ENCODE assay signal across 11 mouse cellular contexts in genomic region chr13:31618919-31619655, GRCm38 (mm10). TPM values are rescaled to one million over a fixed set of nuclear protein-coding genes. Genes with fewer than 3 reads are reported as not detected.
DNase-seq lines count a peak whose midpoint lies in the region; ATAC-seq lines count a peak whose summit lies in the region.
"Had no signal": no experiment of that assay in that cellular context is flagged by ENCODE, and none has a peak within 500 bp of the region (broad histone marks: within the 10 kb centered on the region; RNA-seq: fewer than 3 reads in every experiment).

No protein-coding gene starts in this region.

- no peak overlapping the region for H3K9ac ChIP-seq in midbrain, embryonic 15.5 days
- H3K9ac ChIP-seq in stomach, embryonic 16.5 days (ENCODE audit: low read length) = peak overlapping the region; percentile 62

- peaks cover 100% of the 10 kb centered on the region for H3K27me3 ChIP-seq in heart, embryonic 10.5 days (ENCODE audit: insufficient read depth, poor library complexity, severe bottlenecking)
- peaks cover 100% of the 10 kb centered on the region for H3K27me3 ChIP-seq in midbrain, embryonic 10.5 days (ENCODE audit: low read depth, poor library complexity, severe bottlenecking)
- H3K27me3 ChIP-seq in midbrain, embryonic 15.5 days (replicated peaks) = peaks cover 87% of the 10 kb centered on the region
- peaks cover 100% of the 10 kb centered on the region for H3K27me3 ChIP-seq in limb, embryonic 10.5 days (ENCODE audit: low read depth, poor library complexity, severe bottlenecking)
- H3K27me3 ChIP-seq in stomach, embryonic 16.5 days (ENCODE audit: control insufficient read depth, insufficient read depth, low read length) = peaks cover 55% of the 10 kb centered on the region

- no peaks in the 10 kb centered on the region for H3K9me3 ChIP-seq in heart, embryonic 10.5 days
- H3K9me3 ChIP-seq in midbrain, embryonic 10.5 days (replicated peaks) = no peaks in the 10 kb centered on the region
- no peaks in the 10 kb centered on the region for H3K9me3 ChIP-seq in midbrain, embryonic 15.5 days
- H3K9me3 ChIP-seq in limb, embryonic 10.5 days (replicated peaks) = no peaks in the 10 kb centered on the region
- H3K9me3 ChIP-seq in stomach, embryonic 16.5 days (replicated peaks; ENCODE audit: control insufficient read depth, low read length) = no peaks in the 10 kb centered on the region

- H3K27ac ChIP-seq in heart, embryonic 10.5 days = no peak overlapping the region
- no peak overlapping the region for H3K27ac ChIP-seq in midbrain, embryonic 10.5 days (replicated peaks)
- H3K27ac ChIP-seq in midbrain, embryonic 15.5 days = no peak overlapping the region
- H3K27ac ChIP-seq in limb, embryonic 10.5 days = no peak overlapping the region
- peak overlapping the region; percentile 80 for H3K27ac ChIP-seq in stomach, embryonic 16.5 days (ENCODE audit: low read length)

- ATAC-seq in midbrain, embryonic 15.5 days (replicated peaks) = no peak; the same call in 1 of the 2 replicates
- peak; percentile 47; the same call in 1 of the 2 replicates for ATAC-seq in stomach, embryonic 16.5 days (ENCODE audit: insufficient read depth, low FRiP score)

- peak overlapping the region; percentile 45 for H3K4me3 ChIP-seq in heart, embryonic 10.5 days
- H3K4me3 ChIP-seq in midbrain, embryonic 10.5 days = 0 out of 2 replicates have a peak overlapping the region, but pooled peaks have one; percentile 16
- H3K4me3 ChIP-seq in midbrain, embryonic 15.5 days = no peak overlapping the region
- H3K4me3 ChIP-seq in limb, embryonic 10.5 days = no peak overlapping the region
- H3K4me3 ChIP-seq in stomach, embryonic 16.5 days (replicated peaks; ENCODE audit: low read length) = peak overlapping the region; percentile 53

- H3K4me1 ChIP-seq in heart, embryonic 10.5 days = peaks cover 30% of the 10 kb centered on the region
- peaks cover 33% of the 10 kb centered on the region for H3K4me1 ChIP-seq in midbrain, embryonic 10.5 days
- peaks cover 11% of the 10 kb centered on the region; the same call in 1 of the 2 replicates for H3K4me1 ChIP-seq in midbrain, embryonic 15.5 days
- peaks cover 28% of the 10 kb centered on the region for H3K4me1 ChIP-seq in limb, embryonic 10.5 days
- H3K4me1 ChIP-seq in stomach, embryonic 16.5 days (ENCODE audit: control insufficient read depth, insufficient read depth, low read length) = peaks cover 8% of the 10 kb centered on the region

- WGBS in heart, embryonic 10.5 days = 2% methylated on average over 18 of the region's 18 CpGs
- 2% methylated on average over 18 of the region's 18 CpGs for WGBS in midbrain, embryonic 10.5 days
- WGBS in midbrain, embryonic 15.5 days = 4% methylated on average over 18 of the region's 18 CpGs
- 3% methylated on average over 18 of the region's 18 CpGs for WGBS in limb, embryonic 10.5 days
- WGBS in stomach, embryonic 16.5 days = 3% methylated on average over 18 of the region's 18 CpGs

- DNase-seq in heart, embryonic 10.5 days (ENCODE audit: low spot score) = no peak
- no peak for DNase-seq in heart, adult 8-10 months (ENCODE audit: low spot score)
- DNase-seq in midbrain, embryonic 10.5 days (ENCODE audit: low spot score) = peak; percentile 33
- peak; percentile 33 for DNase-seq in limb, embryonic 10.5 days (ENCODE audit: low spot score)
- no peak for DNase-seq in spleen, postnatal 36 days (ENCODE audit: low spot score in 2 of 2)
- no peak for DNase-seq in thymus, postnatal 0 days (ENCODE audit: low spot score)
- DNase-seq: gastrocnemius, postnatal 36 days had no signal

- H3K36me3 ChIP-seq in heart, embryonic 10.5 days = no peaks in the 10 kb centered on the region
- H3K36me3 ChIP-seq in midbrain, embryonic 10.5 days = no peaks in the 10 kb centered on the region
- no peaks in the 10 kb centered on the region for H3K36me3 ChIP-seq in midbrain, embryonic 15.5 days (replicated peaks)
- no peaks in the 10 kb centered on the region for H3K36me3 ChIP-seq in limb, embryonic 10.5 days
- no peaks in the 10 kb centered on the region for H3K36me3 ChIP-seq in stomach, embryonic 16.5 days (ENCODE audit: control insufficient read depth, insufficient read depth, low read length)

- no peak overlapping the region for H3K4me2 ChIP-seq in midbrain, embryonic 15.5 days
- peak overlapping the region; percentile 86 for H3K4me2 ChIP-seq in stomach, embryonic 16.5 days (ENCODE audit: low read depth, low read length)

RNA-seq across cellular contexts. Expression of gene Foxf2, which starts 6.5 kb away (rescaled TPM):
- 0.14 and 3.4 TPM in 2 replicates for polyA plus RNA-seq in heart, embryonic 10.5 days (2016; fragmentation: Nextera tagmentation; extraction: Ambion mirVana)
- total RNA-seq in heart, adult 8-10 months (2022) = under 1 TPM in 2 of 4 experiments, not detected in 2; 0.16 to 0.19 TPM
- 7.0 and 7.1 TPM in 2 replicates for polyA plus RNA-seq in midbrain, embryonic 10.5 days (2016; fragmentation: Nextera tagmentation; extraction: Ambion mirVana)
- polyA plus RNA-seq in midbrain, embryonic 15.5 days (2015; fragmentation: Nextera tagmentation; extraction: Ambion mirVana) = 5.3 and 6.5 TPM in 2 replicates
- polyA plus RNA-seq in limb, embryonic 10.5 days (2016; fragmentation: Nextera tagmentation; extraction: Ambion mirVana) = 0.44 and 0.75 TPM in 2 replicates
- polyA plus RNA-seq in stomach, embryonic 16.5 days (2015; fragmentation: Nextera tagmentation; extraction: Ambion mirVana) = 11.9 and 12.2 TPM in 2 replicates
- polyA plus RNA-seq in thymus, postnatal 0 days (2015; fragmentation: Nextera tagmentation; extraction: Ambion mirVana) = not detected in 2 replicates
- total RNA-seq: common myeloid progenitor, adult 5-6 weeks; gastrocnemius, postnatal 36 days had no signal

RNA-seq across cellular contexts. Expression of gene A530084C06Rik, which starts 60.0 kb away (rescaled TPM):
- not detected in 2 replicates for polyA plus RNA-seq in heart, embryonic 10.5 days (2016; fragmentation: Nextera tagmentation; extraction: Ambion mirVana)
- under 1 TPM in 1 of 4 experiments, not detected in 3; 0.09 TPM for total RNA-seq in heart, adult 8-10 months (2022)
- not detected in 2 replicates for polyA plus RNA-seq in midbrain, embryonic 10.5 days (2016; fragmentation: Nextera tagmentation; extraction: Ambion mirVana)
- polyA plus RNA-seq in midbrain, embryonic 15.5 days (2015; fragmentation: Nextera tagmentation; extraction: Ambion mirVana) = not detected in 2 replicates
- not detected in 2 replicates for polyA plus RNA-seq in limb, embryonic 10.5 days (2016; fragmentation: Nextera tagmentation; extraction: Ambion mirVana)
- not detected in 2 replicates for polyA plus RNA-seq in stomach, embryonic 16.5 days (2015; fragmentation: Nextera tagmentation; extraction: Ambion mirVana)
- polyA plus RNA-seq in thymus, postnatal 0 days (2015; fragmentation: Nextera tagmentation; extraction: Ambion mirVana) = not detected in 2 replicates
- total RNA-seq: common myeloid progenitor, adult 5-6 weeks; gastrocnemius, postnatal 36 days had no signal
- polyA plus RNA-seq: liver, embryonic 16.5 days had no signal

Comparison
In these comparisons a context has a peak if more than half of its experiments do, and no peak if none do; other contexts are left out.
1. H3K4me3 ChIP-seq: peak in heart, embryonic 10.5 days (single experiment), midbrain, embryonic 10.5 days (single experiment) and stomach, embryonic 16.5 days (single experiment); none in midbrain, embryonic 15.5 days (single experiment) and limb, embryonic 10.5 days (single experiment).
2. DNase-seq: peak in midbrain, embryonic 10.5 days (single experiment) and limb, embryonic 10.5 days (single experiment); none in heart, embryonic 10.5 days (single experiment), heart, adult 8-10 months (single experiment), spleen, postnatal 36 days (0 of 2) and thymus, postnatal 0 days (single experiment).